Mouse (Mus musculus) heart, embryonic 16.5 days (tissue): Measurements from ENCODE around the gene Marc1. TPM values are rescaled to one million over a fixed set of nuclear protein-coding genes. Genes with fewer than 3 reads are reported as not detected.
A peak's percentile ranks its signal among the peaks of the same experiment; 100 is the strongest.

ENCODE experiments used
- ATAC-seq: fragments of 200-750 bp; cut with Nextera tagmentation; replicated peaks from 2 replicates; pipeline ENCODE4 v1.8.0; 2017; ENCODE audit warnings: moderate number of reproducible peaks; ENCODE audit not compliant: insufficient read depth, low FRiP score; ENCODE audit errors: extremely low read depth
- H3K27ac ChIP-seq: fragments of 300-500 bp; sonication (generic); 2 replicates; pipeline ENCODE4 v1.5.1; 2014; ENCODE audit warnings: mild to moderate bottlenecking, low read length, control low read depth, moderate library complexity
- H3K27me3 ChIP-seq: fragments of 300-500 bp; sonication (generic); 2 replicates; pipeline ENCODE4 v1.6.1; 2014; ENCODE audit warnings: low read length, mixed read lengths; ENCODE audit not compliant: control insufficient read depth, insufficient read depth
- H3K36me3 ChIP-seq: fragments of 300-500 bp; sonication (generic); 2 replicates; pipeline ENCODE4 v1.6.1; 2014; ENCODE audit not compliant: control insufficient read depth, insufficient read depth
- H3K4me1 ChIP-seq: fragments of 300-500 bp; sonication (generic); 2 replicates; pipeline ENCODE4 v1.6.1; 2014; ENCODE audit warnings: low read length, mixed read lengths; ENCODE audit not compliant: control insufficient read depth, insufficient read depth
- H3K4me2 ChIP-seq: fragments of 300-500 bp; sonication (generic); 2 replicates; pipeline ENCODE4 v1.6.1; 2014; ENCODE audit warnings: low read depth, mild to moderate bottlenecking, control low read depth, low read length
- H3K4me3 ChIP-seq: fragments of 300-500 bp; sonication (generic); 2 replicates; pipeline ENCODE4 v1.5.1; 2014; ENCODE audit warnings: mild to moderate bottlenecking, control low read depth, low read length
- H3K9ac ChIP-seq: fragments of 300-500 bp; sonication (generic); 2 replicates; pipeline ENCODE4 v1.6.1; 2014; ENCODE audit warnings: low read length, control low read depth
- H3K9me3 ChIP-seq: fragments of 300-500 bp; sonication (generic); replicated peaks from 2 replicates; pipeline ENCODE4 v1.6.1; 2016; ENCODE audit warnings: low read length; ENCODE audit not compliant: control insufficient read depth
- WGBS: fragments of 180-500 bp; shearing (Covaris S2); extraction: QIAGEN DNeasy Blood & Tissue Kit; methylation state at CpG from one replicate; pipeline ENCODE4 v1.1.7; 2014; 5-methylcytosine and 5-hydroxymethylcytosine counted together
- microRNA counts: library from miRNA; unstranded; fragments of <30 nt; microRNA quantifications from one replicate; lab custom pipeline; 2016
- microRNA-seq: library from miRNA; unstranded; fragments of <30 nt; microRNA quantifications from one replicate; pipeline ENCODE4, GENCODE M21; 2017
- polyA plus RNA-seq: library from polyadenylated mRNA; unstranded; fragments of >200 nt; fragmentation: Nextera tagmentation; extraction: Ambion mirVana; gene quantifications from 2 replicates; pipeline ENCODE4 v1.2.1, GENCODE M21; 2015

Marc1 gene
- polyA plus RNA-seq, 1 experiment from 2014 or later: 0.29 TPM

DNA sequence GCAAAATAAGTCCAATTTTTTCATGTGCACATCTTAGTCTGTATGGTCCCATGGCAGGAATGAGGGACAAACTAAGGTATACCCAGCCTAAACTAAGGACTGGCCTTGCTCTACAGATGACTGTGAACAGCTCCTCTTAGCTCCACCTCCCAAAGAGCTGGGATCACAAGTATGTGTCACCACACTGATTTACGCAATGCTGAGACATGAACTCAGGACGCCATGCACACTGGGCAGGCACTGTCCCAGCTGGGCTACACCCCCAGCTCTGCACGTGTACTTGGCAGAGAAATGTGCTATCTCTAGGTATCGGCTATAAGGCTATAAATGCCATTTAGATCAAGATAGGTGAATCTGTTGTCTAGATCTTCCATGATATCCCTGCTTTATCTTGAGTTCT, 49.1 kb downstream of the Marc1 start:
- H3K9ac ChIP-seq: no peak overlapping the region
- no peak overlapping the region for H3K4me2 ChIP-seq
- H3K4me3 ChIP-seq: no peak overlapping the region
- no peaks in the 10 kb centered on the region; the same call in 1 of the 2 replicates for H3K4me1 ChIP-seq
- 68% methylated on average over 4 of the region's 4 CpGs for WGBS
- no peak for ATAC-seq
- no peaks in the 10 kb centered on the region for H3K36me3 ChIP-seq
- H3K9me3 ChIP-seq: no peaks in the 10 kb centered on the region
- no peak overlapping the region for H3K27ac ChIP-seq
- no peaks in the 10 kb centered on the region for H3K27me3 ChIP-seq

- Histone ChIP-seq H3K4me2 (no peak overlapping the region), H3K9ac (no peak overlapping the region), H3K4me3 (no peak overlapping the region), H3K9me3 (peaks cover 5% of the 10 kb centered on the region; the same call in 1 of the 2 replicates), H3K27ac (peak overlapping the region; percentile 27; the same call in 1 of the 2 replicates), H3K36me3 (no peaks in the 10 kb centered on the region), H3K4me1 (peaks cover 14% of the 10 kb centered on the region), H3K27me3 (no peaks in the 10 kb centered on the region)
- WGBS: 66% methylated on average over 5 of the region's 5 CpGs
- no peak for ATAC-seq
These were observed 58.4 kb downstream of the Marc1 start for GRCm38 (mm10) chr1:184752671-184753070.

DNA sequence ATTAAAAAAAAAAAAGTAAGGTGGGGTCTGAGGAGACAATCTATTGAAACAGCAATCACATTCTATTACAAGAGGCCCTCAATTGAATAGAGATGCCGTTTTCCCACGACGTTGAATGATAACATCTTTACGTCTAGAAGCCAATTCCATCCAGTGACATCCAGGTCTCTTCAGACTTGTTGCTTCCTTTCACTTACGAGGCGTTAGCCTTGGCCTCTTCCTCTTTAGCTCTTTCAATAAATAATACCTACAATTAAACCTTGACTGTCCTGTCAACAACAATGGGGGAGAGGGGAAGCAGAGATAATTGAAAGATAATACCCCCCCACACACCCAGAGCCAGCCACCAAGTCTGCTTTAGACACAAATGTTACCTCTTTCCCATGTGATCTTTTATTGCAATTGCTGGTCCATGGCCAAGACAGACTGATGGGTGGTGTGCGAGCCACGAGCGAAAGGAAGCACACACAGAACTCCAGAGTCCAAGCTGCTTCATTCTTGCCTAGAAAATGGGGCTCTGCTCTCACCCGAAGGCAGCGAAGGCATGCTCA, 60.9 kb downstream of the Marc1 start:
- no peak for ATAC-seq
- WGBS: 69% methylated on average over 11 of the region's 11 CpGs
- no peaks in the 10 kb centered on the region for H3K27me3 ChIP-seq

GRCm38 (mm10) chr1:184748692-184749152, 62.4 kb downstream of the Marc1 start:
- H3K9ac ChIP-seq: no peak overlapping the region
- no peaks in the 10 kb centered on the region for H3K27me3 ChIP-seq
- ATAC-seq: peak; percentile 85
- peak overlapping the region; percentile 76 for H3K27ac ChIP-seq
- H3K36me3 ChIP-seq: no peaks in the 10 kb centered on the region
- H3K4me1 ChIP-seq: peaks cover 9% of the 10 kb centered on the region
- WGBS: 30% methylated on average over 14 of the region's 14 CpGs
- H3K9me3 ChIP-seq: no peaks in the 10 kb centered on the region
- peak overlapping the region; percentile 23; the same call in 1 of the 2 replicates for H3K4me2 ChIP-seq
- H3K4me3 ChIP-seq: no peak overlapping the region

More for the DNA sequence above, 60.9 kb downstream of the Marc1 start:
- Histone ChIP-seq H3K4me2 (no peak overlapping the region), H3K4me1 (peaks cover 6% of the 10 kb centered on the region), H3K27ac (no peak overlapping the region; the same call in 1 of the 2 replicates), H3K4me3 (no peak overlapping the region), H3K9ac (no peak overlapping the region), H3K9me3 (peaks cover 5% of the 10 kb centered on the region; the same call in 1 of the 2 replicates), H3K36me3 (no peaks in the 10 kb centered on the region)

- no peak overlapping the region for H3K4me2 ChIP-seq
- H3K4me3 ChIP-seq: no peak overlapping the region
- H3K27ac ChIP-seq: no peak overlapping the region
- no peaks in the 10 kb centered on the region for H3K36me3 ChIP-seq
- H3K27me3 ChIP-seq: peaks cover 37% of the 10 kb centered on the region
- H3K9ac ChIP-seq: no peak overlapping the region
- H3K9me3 ChIP-seq: no peaks in the 10 kb centered on the region
- H3K4me1 ChIP-seq: peaks cover 3% of the 10 kb centered on the region
- no peak for ATAC-seq
- 6% methylated on average over 14 of the region's 14 CpGs for WGBS
These were observed 73.1 kb downstream of the Marc1 start for GRCm38 (mm10) chr1:184737876-184738479.

GRCm38 (mm10) chr1:184737228-184737627, 73.9 kb downstream of the Marc1 start:
- WGBS: 40% methylated on average over 2 of the region's 2 CpGs

More at GRCm38 (mm10) chr1:184737228-184737627, 73.9 kb downstream of the Marc1 start:
- no peak for ATAC-seq
- Histone ChIP-seq H3K9me3 (no peaks in the 10 kb centered on the region), H3K27ac (no peak overlapping the region), H3K4me2 (no peak overlapping the region), H3K9ac (no peak overlapping the region), H3K27me3 (peaks cover 41% of the 10 kb centered on the region), H3K36me3 (no peaks in the 10 kb centered on the region), H3K4me1 (peaks cover 5% of the 10 kb centered on the region), H3K4me3 (no peak overlapping the region)

MicroRNAs within 50 kb of the gene (microRNA counts, 519-probe panel; counts per million panel counts)
- 2,972 counts per million, percentile 76 among the panel's probes with 10 or more counts for microRNA mmu-miR-1981 (lab: Ali Mortazavi, UCI)

Small RNA genes lying within 50 kb of the gene (microRNA-seq; reads per million reads assigned to microRNA genes)
- 107 reads per million, percentile 52 among the genes with 10 or more reads in this experiment for gene Mir1981

Other genes with a start within 250 kb of the Marc1 start
- 9.5 and 13.8 TPM in 2 replicates for gene Hlx, start 78.7 kb downstream of the Marc1 start, polyA plus RNA-seq
- 117 and 137 TPM in 2 replicates for gene Marc2, start 35.1 kb upstream of the Marc1 start, polyA plus RNA-seq
- gene C130074G19Rik, start 71.9 kb upstream of the Marc1 start, polyA plus RNA-seq: 1.1 and 1.3 TPM in 2 replicates
- gene Mark1, start 188.3 kb upstream of the Marc1 start, polyA plus RNA-seq: 1.6 TPM in 2 replicates